Mouse (Mus musculus): ENCODE data around the gene Zbtb20. TPM values are rescaled to one million over a fixed set of nuclear protein-coding genes. Genes with fewer than 3 reads are reported as not detected.

The Zbtb20 gene
- total RNA-seq, 2 experiments from 2014 or later, result 78.8 to 85.4 TPM

- no peak for DNase-seq (ENCODE audit: low spot score in 2 of 2)
Measured at GRCm38 (mm10) chr16:43506189-43506751, 630.6 kb downstream of the Zbtb20 start.

DNA sequence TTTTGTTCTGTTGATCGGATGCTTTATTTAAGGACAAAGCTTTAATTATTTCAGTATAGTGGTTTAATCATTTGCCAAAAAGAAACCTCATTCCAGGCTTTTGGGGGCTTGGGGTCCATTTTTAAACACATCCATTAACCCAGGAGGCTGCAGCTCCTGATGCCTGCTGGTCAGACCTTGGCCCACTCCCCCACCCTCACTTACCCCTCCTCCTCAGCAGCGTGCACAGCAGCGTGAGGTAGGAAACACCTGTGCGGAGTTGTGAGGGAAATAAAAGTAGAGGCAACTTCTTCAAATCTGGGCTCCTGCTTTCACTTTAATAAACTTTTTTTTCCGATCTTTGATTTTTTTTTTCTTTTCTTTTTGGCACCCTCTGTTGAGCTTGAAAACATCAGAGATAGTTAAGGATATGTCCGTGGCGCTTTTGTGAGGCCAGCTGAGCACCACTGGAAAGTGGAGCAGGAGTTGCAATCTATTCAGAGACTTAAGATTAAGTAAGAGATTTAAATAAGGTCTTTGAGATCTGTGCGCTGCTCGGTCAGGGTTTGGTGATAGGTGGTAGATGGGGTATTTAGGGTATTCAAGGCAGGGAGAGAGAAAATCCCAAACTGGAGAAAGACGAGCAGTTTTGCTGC lies 631.2 kb downstream of the Zbtb20 start:
- no peak for DNase-seq (ENCODE audit: low spot score in 2 of 2)

GRCm38 (mm10) chr16:43508166-43508998 lies 632.7 kb downstream of the Zbtb20 start:
- no peak for DNase-seq (ENCODE audit: low spot score in 2 of 2)

DNA sequence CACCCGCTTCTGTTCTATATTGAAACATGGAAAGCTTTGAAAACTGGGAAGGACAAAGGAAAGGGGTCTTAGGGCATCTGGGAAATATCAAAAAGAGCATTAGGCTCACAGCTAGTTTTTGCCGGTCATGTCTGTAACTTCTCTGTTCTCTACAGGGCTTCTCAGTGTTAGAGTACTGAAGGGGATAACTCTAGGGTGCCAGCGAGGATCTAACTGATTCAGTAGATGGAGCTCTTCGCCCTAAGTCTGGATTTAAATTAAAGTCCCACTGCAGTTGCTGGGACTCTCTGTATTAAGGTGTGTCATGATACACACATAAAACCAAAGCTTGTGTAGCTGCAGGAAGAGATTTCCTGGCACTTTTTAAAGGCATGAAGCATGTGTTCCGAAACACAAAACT lies 634.8 kb downstream of the Zbtb20 start:
- no peak for DNase-seq (ENCODE audit: low spot score in 2 of 2)

- DNase-seq (ENCODE audit: low spot score in 2 of 2), result no peak
Measured at GRCm38 (mm10) chr16:43511531-43511930, 635.9 kb downstream of the Zbtb20 start.

DNA sequence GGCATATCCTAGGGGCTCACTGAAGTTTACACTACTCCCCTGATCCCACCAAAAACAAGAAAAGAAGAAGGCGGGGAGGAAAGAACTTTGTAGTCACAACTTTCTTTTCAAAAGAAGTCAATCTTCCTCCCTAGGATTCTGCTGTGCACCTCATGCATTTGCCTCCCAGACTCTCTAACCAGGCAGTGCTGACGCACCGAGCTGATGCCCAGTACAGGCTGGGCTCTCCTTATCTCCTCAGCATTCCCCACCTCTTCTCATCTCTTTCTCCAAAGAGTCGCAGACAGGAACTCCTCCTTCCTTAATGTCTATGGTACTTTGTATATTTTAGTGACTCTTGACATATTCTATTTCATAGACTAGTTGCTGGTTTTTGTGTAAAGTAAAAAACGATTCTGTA lies 638.3 kb downstream of the Zbtb20 start:
- no peak for DNase-seq (ENCODE audit: low spot score in 2 of 2)

GRCm38 (mm10) chr16:43515538-43515937 lies 639.9 kb downstream of the Zbtb20 start:
- DNase-seq (ENCODE audit: low spot score in 2 of 2), result no peak

- no peak for DNase-seq (ENCODE audit: low spot score in 2 of 2)
Measured at GRCm38 (mm10) chr16:43520274-43520673, 644.6 kb downstream of the Zbtb20 start.

GRCm38 (mm10) chr16:43522482-43522881 lies 646.8 kb downstream of the Zbtb20 start:
- no peak for DNase-seq (ENCODE audit: low spot score in 2 of 2)

DNA sequence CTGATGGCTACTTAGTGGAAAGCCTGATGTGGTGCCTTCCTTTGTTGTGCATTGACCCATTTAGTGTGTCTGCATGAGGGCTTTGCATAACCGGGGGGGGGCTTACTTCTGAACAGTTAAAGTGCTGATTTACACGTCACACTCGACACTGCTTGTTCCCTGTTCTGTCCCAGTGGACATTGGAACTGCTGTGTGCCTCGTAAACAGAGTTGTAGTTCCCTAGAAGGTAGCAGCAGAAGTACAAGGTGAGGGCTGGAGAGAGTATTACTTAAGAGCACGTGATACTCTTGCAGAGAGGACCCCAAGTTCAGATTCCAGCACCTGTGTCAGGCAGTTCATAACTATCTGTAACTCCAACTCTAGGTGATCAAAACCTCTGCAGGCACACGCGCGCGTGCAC lies 648.5 kb downstream of the Zbtb20 start:
- DNase-seq (ENCODE audit: low spot score in 2 of 2), result no peak

- no peak for DNase-seq (ENCODE audit: low spot score in 2 of 2)
Measured at GRCm38 (mm10) chr16:43525624-43526023, 649.9 kb downstream of the Zbtb20 start.

DNA sequence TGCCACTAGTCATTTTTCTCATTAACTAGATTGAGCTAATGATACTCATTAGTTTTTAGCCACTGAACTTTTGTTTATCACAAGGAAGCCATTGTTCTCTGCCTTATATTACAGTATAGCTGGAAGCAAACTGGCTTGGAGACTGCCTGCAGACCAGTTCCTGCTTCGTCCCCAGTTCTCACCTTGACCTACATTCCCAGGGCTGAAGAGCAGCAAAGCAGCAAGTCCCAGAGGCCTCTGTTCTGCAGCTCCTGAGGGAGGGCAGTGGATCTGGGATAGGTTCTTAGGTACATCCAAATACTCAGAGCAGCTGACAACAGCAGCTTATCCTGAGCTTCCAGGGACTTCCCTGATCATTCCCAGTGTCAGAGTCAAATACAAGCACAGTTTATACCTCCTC lies 652.6 kb downstream of the Zbtb20 start:
- no peak for DNase-seq (ENCODE audit: low spot score in 2 of 2)

GRCm38 (mm10) chr16:43531328-43531727 lies 655.6 kb downstream of the Zbtb20 start:
- DNase-seq (ENCODE audit: low spot score in 2 of 2), result no peak

- DNase-seq (ENCODE audit: low spot score in 2 of 2), result no peak
Measured at GRCm38 (mm10) chr16:43534103-43534502, 658.4 kb downstream of the Zbtb20 start.

DNA sequence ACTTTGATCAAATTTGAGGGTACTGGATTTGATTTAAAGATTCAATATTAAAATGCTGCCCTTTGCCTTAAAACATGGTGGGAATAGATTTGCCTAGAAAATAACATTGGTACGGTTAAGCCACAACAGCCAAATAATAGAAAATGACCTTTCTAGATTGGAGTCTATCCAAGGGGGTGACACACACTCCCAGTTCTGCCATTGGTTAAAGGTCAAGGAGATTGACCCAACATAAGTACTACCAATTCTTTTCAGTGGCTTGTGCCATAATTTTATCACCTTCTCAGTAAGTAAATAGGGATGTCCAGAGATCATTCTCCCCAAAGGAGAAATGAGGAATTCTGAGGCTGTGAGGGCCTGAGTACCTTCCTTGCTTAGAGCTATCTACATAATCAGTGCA lies 660.2 kb downstream of the Zbtb20 start:
- no peak for DNase-seq (ENCODE audit: low spot score in 2 of 2)

- no peak for DNase-seq (ENCODE audit: low spot score in 2 of 2)
Measured at GRCm38 (mm10) chr16:43537163-43537562, 661.5 kb downstream of the Zbtb20 start.

GRCm38 (mm10) chr16:43539659-43540096 lies 664.0 kb downstream of the Zbtb20 start:
- DNase-seq (ENCODE audit: low spot score in 2 of 2), result no peak

- no peak for DNase-seq (ENCODE audit: low spot score in 2 of 2)
Measured at GRCm38 (mm10) chr16:43540108-43540507, 664.4 kb downstream of the Zbtb20 start.

DNA sequence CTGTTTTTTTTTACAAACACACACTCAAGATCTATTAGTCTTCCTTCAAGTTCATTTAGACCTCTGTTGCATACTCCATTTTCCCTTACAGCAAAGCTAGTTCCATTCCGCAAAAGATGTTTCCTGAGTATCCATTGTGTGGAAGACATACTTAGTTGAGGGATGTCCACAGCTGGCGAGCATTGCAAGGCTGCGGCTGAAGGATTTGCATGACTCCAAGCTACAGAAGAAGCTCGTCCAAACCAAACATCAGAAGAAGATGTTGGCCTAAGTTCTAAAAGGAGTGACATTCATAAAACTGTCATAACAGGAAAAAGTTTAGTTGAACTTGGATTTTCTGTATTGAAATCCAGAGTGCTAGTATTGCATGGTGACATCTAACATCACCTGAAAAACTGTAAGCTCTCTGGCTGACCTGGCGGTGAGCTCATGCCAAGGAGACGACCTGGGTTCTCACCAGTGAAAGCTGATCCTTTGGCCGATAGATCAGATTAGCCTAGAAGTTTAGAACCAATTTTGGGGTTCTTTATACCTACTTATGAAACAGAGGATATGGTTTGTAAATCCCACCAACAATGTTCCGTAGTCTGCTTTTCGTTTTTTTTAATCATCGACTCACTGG lies 665.0 kb downstream of the Zbtb20 start:
- DNase-seq (ENCODE audit: low spot score in 2 of 2), result no peak

DNA sequence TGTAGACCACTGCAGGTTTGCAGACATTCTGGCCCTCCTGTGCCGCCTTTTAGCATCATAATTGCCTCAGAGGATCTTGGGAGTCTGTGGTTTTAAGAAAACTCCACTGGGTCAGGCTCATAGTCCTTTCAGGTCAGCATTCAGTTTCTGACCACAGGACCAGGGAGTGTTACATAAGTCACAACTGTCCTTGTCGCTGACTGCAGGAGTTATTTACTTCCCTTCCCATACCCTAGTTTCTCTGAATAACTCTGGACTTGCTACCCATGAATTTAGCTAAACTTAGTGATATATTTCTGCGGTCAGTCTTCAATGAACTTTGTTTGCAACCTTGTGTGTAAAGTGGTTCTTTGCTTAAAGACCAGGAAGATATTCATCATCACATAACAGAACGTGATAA lies 669.6 kb downstream of the Zbtb20 start:
- DNase-seq (ENCODE audit: low spot score in 2 of 2), result no peak

DNA sequence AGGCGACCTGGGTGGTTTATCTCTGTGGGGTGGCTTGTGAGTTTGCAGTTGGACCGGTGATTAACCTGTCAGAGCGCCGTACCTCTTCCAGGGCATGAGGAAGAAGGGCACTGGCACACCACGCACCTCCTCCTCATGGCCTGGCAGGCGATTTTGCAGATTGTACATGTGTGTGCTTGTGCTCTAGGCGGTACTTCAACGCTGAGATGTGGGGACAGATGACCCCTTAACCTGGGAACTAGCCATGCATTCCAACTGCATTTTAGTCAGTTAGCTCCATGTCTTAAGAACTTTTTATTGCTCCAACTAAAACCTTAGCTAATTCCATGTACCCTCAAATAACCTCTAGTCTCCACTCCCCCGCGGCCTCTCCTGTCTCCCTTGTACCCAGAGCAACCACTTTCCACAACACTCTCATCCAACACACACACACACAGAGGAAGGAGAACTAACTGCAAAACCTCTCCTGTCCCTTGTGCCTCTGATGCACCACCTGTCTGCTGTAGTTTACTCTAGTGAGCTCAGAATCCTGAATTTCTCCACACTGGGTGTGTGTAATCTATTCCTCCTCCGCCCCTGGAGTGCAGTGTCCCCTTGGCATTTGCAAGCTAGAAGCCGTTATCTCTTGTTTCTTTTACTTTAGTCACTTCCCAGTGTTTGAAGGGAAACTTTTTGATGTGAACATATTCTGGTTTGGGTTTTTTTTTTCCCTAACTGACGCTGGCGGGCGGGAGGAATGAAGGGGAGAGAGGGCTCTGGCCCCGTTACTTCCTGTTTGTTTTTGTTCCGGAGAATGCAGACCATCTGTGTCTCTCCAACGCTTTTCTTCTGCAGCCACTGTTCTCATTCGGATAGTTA lies 671.9 kb downstream of the Zbtb20 start:
- no peak for DNase-seq (ENCODE audit: low spot score in 2 of 2)

Measured in adrenal gland, postnatal 4 days (tissue).